Mouse (Mus musculus) heart, embryonic 14.5 days (tissue): ENCODE results near the gene Srsf7. TPM values are rescaled to one million over a fixed set of nuclear protein-coding genes. Genes with fewer than 3 reads are reported as not detected.
"Not testable (repeated sequence)": the region's sequence is repeated elsewhere in the genome, so short reads cannot be mapped to it uniquely, and the experiment has no call there.

Experiments used
- ATAC-seq: fragments of 200-750 bp; cut with Nextera tagmentation; 2 replicates; pipeline ENCODE4 v1.8.0; 2017; ENCODE audit warnings: low read depth, moderate TSS enrichment; ENCODE audit not compliant: insufficient number of reproducible peaks, insufficient read depth, low FRiP score
- H3K27ac ChIP-seq, 2 experiments: fragments of 200-500 bp in 1 of 2; fragments of 300-500 bp in 1 of 2; sonication (generic) in 1 of 2; replicated peaks in 1 of 2; 2 replicates each; pipeline ENCODE4 v1.5.1; 2012 to 2014; ENCODE audit warnings: low read depth in 2 of 2, low read length in 2 of 2, control low read depth in 1 of 2, mild to moderate bottlenecking in 1 of 2, mixed read lengths in 1 of 2; ENCODE audit not compliant: control insufficient read depth in 1 of 2, insufficient read depth in 1 of 2
- H3K27me3 ChIP-seq: fragments of 300-500 bp; sonication (generic); 2 replicates; pipeline ENCODE4 v1.6.1; 2014; ENCODE audit warnings: mild to moderate bottlenecking, low read length, control low read depth; ENCODE audit not compliant: control insufficient read depth, insufficient read depth
- H3K36me3 ChIP-seq: fragments of 300-500 bp; sonication (generic); 2 replicates; pipeline ENCODE4 v1.6.1; 2014; ENCODE audit warnings: mild to moderate bottlenecking, control low read depth, low read length, mixed read lengths; ENCODE audit not compliant: control insufficient read depth, insufficient read depth
- H3K4me1 ChIP-seq, 2 experiments: fragments of 200-500 bp in 1 of 2; fragments of 300-500 bp in 1 of 2; sonication (generic) in 1 of 2; 2 replicates each; pipeline ENCODE4 v1.6.1; 2012 to 2014; ENCODE audit warnings: low read length in 2 of 2, control low read depth in 1 of 2, mixed read lengths in 1 of 2; ENCODE audit not compliant: control insufficient read depth in 2 of 2, insufficient read depth in 2 of 2
- H3K4me2 ChIP-seq: fragments of 300-500 bp; sonication (generic); 2 replicates; pipeline ENCODE4 v1.6.1; 2014; ENCODE audit warnings: mild to moderate bottlenecking, low read length
- H3K4me3 ChIP-seq, 2 experiments: fragments of 200-500 bp in 1 of 2; fragments of 300-500 bp in 1 of 2; sonication (generic) in 1 of 2; 2 replicates each; pipeline ENCODE4 v1.5.1; 2012 to 2014; ENCODE audit warnings: low read length in 2 of 2, mild to moderate bottlenecking in 2 of 2, control low read depth in 1 of 2, low read depth in 1 of 2, moderate library complexity in 1 of 2; ENCODE audit not compliant: control insufficient read depth in 1 of 2, insufficient read depth in 1 of 2
- H3K9ac ChIP-seq: fragments of 300-500 bp; sonication (generic); 2 replicates; pipeline ENCODE4 v1.6.1; 2014; ENCODE audit warnings: mild to moderate bottlenecking, low read length
- H3K9me3 ChIP-seq: fragments of 300-500 bp; sonication (generic); 2 replicates; pipeline ENCODE4 v1.6.1; 2016; ENCODE audit warnings: low read length, control low read depth; ENCODE audit not compliant: control insufficient read depth
- WGBS: fragments of 180-500 bp; shearing (Covaris S2); extraction: QIAGEN DNeasy Blood & Tissue Kit; methylation state at CpG from one replicate; pipeline ENCODE4 v1.1.7; 2014; 5-methylcytosine and 5-hydroxymethylcytosine counted together
- polyA plus RNA-seq: library from polyadenylated mRNA; unstranded; fragments of >200 nt; fragmentation: Nextera tagmentation; extraction: Ambion mirVana; gene quantifications from 2 replicates; pipeline ENCODE4 v1.2.1, GENCODE M21; 2014

Srsf7 gene
- polyA plus RNA-seq, 1 experiment from 2014 or later: 275 TPM

DNA sequence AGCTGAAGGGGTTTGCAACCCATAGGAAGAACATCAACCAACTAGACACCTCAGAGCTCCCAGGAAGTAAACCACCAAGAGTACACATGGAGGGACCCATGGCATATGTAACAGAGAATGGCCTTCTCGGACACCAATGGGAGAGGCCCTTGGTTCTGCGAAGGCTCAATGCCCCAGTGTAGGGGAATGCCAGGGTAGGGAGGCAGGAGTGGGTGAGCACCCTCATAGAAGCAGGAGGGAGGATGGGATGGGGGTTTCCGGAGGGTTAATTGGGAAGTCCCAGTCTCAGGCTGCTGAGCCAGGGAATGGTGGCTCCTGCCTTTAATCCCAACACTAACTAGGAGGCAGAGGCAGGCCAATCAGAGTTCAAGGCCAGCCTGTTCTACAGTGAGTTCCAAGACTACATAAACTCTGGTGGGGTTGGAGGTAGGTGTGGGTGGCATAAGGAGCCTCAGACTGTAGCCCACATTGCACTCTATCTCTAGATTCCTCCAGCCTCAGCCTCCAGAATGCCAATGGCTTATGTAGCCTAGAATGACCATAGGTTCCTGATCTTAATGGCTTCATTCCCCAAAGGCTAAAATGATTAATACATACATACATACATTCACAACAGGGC lies 7.8 kb downstream of the Srsf7 start:
- no peak overlapping the region for H3K9ac ChIP-seq
- no peak overlapping the region for H3K4me3 ChIP-seq
- no peak overlapping the region for H3K4me2 ChIP-seq
- H3K27me3 ChIP-seq: no peaks in the 10 kb centered on the region
- no peak for ATAC-seq
- no peak overlapping the region for H3K27ac ChIP-seq
- no peaks in the 10 kb centered on the region for H3K4me1 ChIP-seq
- no peaks in the 10 kb centered on the region for H3K9me3 ChIP-seq
- WGBS: 82% methylated on average over 3 of the region's 3 CpGs
- peaks cover 84% of the 10 kb centered on the region for H3K36me3 ChIP-seq

DNA sequence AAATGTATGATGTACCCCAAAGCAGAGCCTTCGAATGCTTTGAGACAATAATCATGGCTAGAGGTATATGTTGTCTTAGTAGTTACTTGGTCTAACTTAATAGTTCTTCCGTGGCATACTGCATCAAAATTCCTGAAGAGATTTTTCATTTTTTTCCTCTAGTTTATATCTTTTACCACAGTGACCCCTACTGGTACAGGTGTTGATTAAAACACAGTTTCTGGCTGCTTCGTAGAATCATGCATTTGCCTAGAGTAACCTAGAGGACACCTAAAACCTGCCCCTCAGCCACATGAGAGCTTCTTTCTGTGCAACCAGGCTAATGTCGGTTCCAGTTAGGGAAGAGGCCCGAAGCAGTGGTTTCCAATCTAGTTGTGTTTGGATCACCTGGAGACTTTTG lies 14.0 kb downstream of the Srsf7 start:
- no peak overlapping the region for H3K27ac ChIP-seq
- no peak overlapping the region for H3K9ac ChIP-seq
- H3K4me2 ChIP-seq: no peak overlapping the region
- H3K4me3 ChIP-seq: no peak overlapping the region
- H3K36me3 ChIP-seq: peaks cover 34% of the 10 kb centered on the region
- 64% methylated on average over 5 of the region's 5 CpGs for WGBS
- no peaks in the 10 kb centered on the region for H3K9me3 ChIP-seq
- H3K4me1 ChIP-seq: no peaks in the 10 kb centered on the region
- no peaks in the 10 kb centered on the region for H3K27me3 ChIP-seq
- no peak for ATAC-seq

DNA sequence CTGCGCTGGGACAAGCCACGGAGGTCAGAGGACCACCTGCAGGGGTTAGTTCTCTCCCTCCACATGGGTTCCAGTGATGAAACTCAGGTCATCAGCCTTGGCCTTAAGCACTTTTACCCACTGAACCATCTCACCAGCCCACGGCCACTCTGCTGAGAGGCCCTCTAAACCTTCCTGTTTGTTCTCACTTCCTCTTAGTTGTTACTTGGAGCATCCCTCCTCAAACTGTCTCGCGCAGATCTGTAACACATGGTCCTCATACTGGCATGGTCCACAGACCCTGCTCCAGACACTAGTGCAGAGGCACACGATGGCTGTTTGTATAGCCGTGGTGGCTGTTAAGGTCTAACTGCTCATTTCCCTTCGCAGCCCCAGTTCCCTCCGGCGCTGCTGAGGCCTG lies 23.5 kb downstream of the Srsf7 start:
- WGBS: 86% methylated on average over 10 of the region's 10 CpGs
- no peak overlapping the region for H3K4me2 ChIP-seq
- no peak overlapping the region for H3K27ac ChIP-seq
- no peak overlapping the region for H3K4me3 ChIP-seq
- H3K36me3 ChIP-seq: 0 out of 2 replicates have a peak, but pooled peaks cover 2% of the 10 kb centered on the region
- ATAC-seq: no peak
- no peaks in the 10 kb centered on the region for H3K4me1 ChIP-seq
- peaks cover 3% of the 10 kb centered on the region; the same call in 1 of the 2 replicates for H3K9me3 ChIP-seq
- H3K9ac ChIP-seq: no peak overlapping the region
- H3K27me3 ChIP-seq: no peaks in the 10 kb centered on the region

GRCm38 (mm10) chr17:80180468-80180867 lies 26.6 kb downstream of the Srsf7 start:
- Histone ChIP-seq H3K4me1 (no peaks in the 10 kb centered on the region), H3K4me2 (no peak overlapping the region), H3K27ac (no peak overlapping the region), H3K27me3 (no peaks in the 10 kb centered on the region), H3K4me3 (no peak overlapping the region), H3K36me3 (0 out of 2 replicates have a peak, but pooled peaks cover 2% of the 10 kb centered on the region), H3K9me3 (no peaks in the 10 kb centered on the region), H3K9ac (no peak overlapping the region)
- ATAC-seq: no peak

DNA sequence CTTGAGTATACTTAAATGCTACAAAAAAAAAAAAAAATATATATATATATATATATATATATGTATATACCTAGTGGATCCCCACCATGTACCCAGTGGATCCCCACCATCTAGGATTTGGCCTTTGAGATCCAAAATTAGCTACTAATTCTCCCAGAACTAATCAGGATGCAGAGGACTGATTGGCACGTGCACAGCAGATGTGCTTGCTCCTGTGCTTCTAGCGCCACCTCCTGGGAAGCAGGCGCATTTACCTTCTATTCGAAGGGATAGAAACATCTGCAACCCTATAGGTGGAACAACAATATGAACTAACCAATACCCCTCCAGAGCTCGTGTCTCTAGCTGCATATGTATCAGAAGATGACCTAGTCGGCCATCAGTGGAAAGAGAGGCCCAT lies 27.1 kb downstream of the Srsf7 start:
- 2% methylated on average over 6 of the region's 6 CpGs for WGBS
- ATAC-seq: 0 out of 2 replicates have a peak, but pooled peaks have one; percentile 50
- Histone ChIP-seq H3K4me1 (0 out of 4 replicates have a peak, but pooled peaks cover 0 to 2% of the 10 kb centered on the region in 2 experiments), H3K4me3 (no peak overlapping the region), H3K9me3 (no peaks in the 10 kb centered on the region), H3K9ac (no peak overlapping the region), H3K27me3 (no peaks in the 10 kb centered on the region), H3K4me2 (no peak overlapping the region), H3K27ac (no peak overlapping the region), H3K36me3 (0 out of 2 replicates have a peak, but pooled peaks cover 2% of the 10 kb centered on the region)

DNA sequence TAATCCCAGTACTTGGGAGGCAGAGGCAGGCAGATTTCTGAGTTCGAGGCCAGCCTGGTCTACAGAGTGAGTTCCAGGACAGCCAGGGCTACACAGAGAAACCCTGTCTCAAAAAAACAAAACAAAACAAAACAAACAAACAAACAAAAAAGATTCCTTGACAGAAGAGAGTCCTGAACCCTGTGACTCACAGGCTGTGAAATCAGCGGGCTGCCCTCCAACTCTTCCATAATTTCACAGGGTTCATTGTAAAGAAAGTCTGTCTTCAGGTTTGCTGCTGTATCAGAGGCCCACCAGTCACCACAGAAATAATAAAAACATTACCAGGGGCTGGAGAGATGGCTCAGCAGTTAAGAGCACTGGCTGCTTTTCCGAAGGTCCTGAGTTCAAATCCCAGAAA lies 28.3 kb downstream of the Srsf7 start:
- not testable (repeated sequence) for H3K9ac ChIP-seq, H3K27me3 ChIP-seq, H3K4me2 ChIP-seq, H3K27ac ChIP-seq, H3K9me3 ChIP-seq, H3K4me3 ChIP-seq, H3K4me1 ChIP-seq, ATAC-seq, H3K36me3 ChIP-seq
- WGBS: 92% methylated on average over 3 of the region's 3 CpGs

DNA sequence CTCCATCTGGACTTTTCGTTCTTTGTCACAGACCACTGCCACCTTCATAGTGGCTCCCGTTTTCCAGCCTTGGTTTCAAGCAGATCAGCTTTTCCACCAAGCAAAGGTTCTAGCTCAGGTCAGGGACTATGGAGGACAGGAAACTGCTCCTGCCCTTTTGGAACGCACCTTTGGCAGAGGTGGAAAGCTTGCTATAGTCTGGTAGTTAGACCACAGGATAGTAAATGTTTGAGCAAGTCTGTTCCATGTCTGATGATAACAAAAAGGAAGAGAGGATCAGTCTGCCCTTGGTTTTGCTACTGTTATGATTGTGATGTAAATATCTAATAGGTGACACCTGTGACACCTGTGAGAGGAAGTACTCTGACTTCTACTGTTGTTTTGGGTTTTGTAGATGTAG lies 31.1 kb downstream of the Srsf7 start:
- H3K27ac ChIP-seq: no peak overlapping the region
- no peak overlapping the region for H3K4me3 ChIP-seq
- no peaks in the 10 kb centered on the region for H3K36me3 ChIP-seq
- whole genome bisulfite sequencing: 86% methylated on average over 3 of the region's 3 CpGs
- H3K4me2 ChIP-seq: no peak overlapping the region
- H3K27me3 ChIP-seq: no peaks in the 10 kb centered on the region
- no peak for ATAC-seq
- no peaks in the 10 kb centered on the region for H3K9me3 ChIP-seq
- peaks cover 0 to 3% of the 10 kb centered on the region in 2 experiments; a peak in 1 of 4 replicates for H3K4me1 ChIP-seq
- H3K9ac ChIP-seq: no peak overlapping the region

GRCm38 (mm10) chr17:80175386-80175739 lies 31.7 kb downstream of the Srsf7 start:
- no peak overlapping the region for H3K9ac ChIP-seq

More at GRCm38 (mm10) chr17:80175386-80175739, 31.7 kb downstream of the Srsf7 start:
- Histone ChIP-seq H3K9me3 (no peaks in the 10 kb centered on the region), H3K4me3 (no peak overlapping the region), H3K27ac (no peak overlapping the region), H3K4me1 (peaks cover 0 to 3% of the 10 kb centered on the region in 2 experiments; a peak in 1 of 4 replicates), H3K27me3 (no peaks in the 10 kb centered on the region), H3K4me2 (no peak overlapping the region), H3K36me3 (no peaks in the 10 kb centered on the region)
- WGBS: 84% methylated on average over 4 of the region's 4 CpGs
- ATAC-seq: no peak
